Mouse (Mus musculus) macrophage (primary cell): ENCODE data around the gene Csf1. TPM values are rescaled to one million over a fixed set of nuclear protein-coding genes. Genes with fewer than 3 reads are reported as not detected.

ENCODE experiments used
- H3K27ac ChIP-seq: fragments of 350-480 bp; formaldehyde crosslinking; 2 replicates; pipeline ENCODE4 v1.9.0; 2021
- H3K36me3 ChIP-seq: fragments of 350-480 bp; formaldehyde crosslinking; 2 replicates; pipeline ENCODE4 v1.9.0; 2021; ENCODE audit errors: inconsistent target
- H3K4me3 ChIP-seq: fragments of 350-480 bp; formaldehyde crosslinking; 2 replicates; pipeline ENCODE4 v1.9.0; 2021; ENCODE audit errors: inconsistent target
- H3K79me2 ChIP-seq: fragments of 350-480 bp; formaldehyde crosslinking; 2 replicates; pipeline ENCODE4 v1.9.0; 2021; ENCODE audit errors: inconsistent target
- WGBS: methylation state at CpG from one replicate; pipeline ENCODE4 v1.1.7; 2026; ENCODE audit warnings: inconsistent platforms; ENCODE audit not compliant: missing documents; 5-methylcytosine and 5-hydroxymethylcytosine counted together
- polyA plus RNA-seq: library from polyadenylated mRNA; stranded (reverse); fragments of 250-400 nt; gene quantifications from 3 replicates; pipeline ENCODE4 v1.2.4, GENCODE M21; 2018; ENCODE audit warnings: inconsistent platforms

Gene Csf1
- polyA plus RNA-seq, 1 experiment from 2014 or later = 21.9 TPM

- H3K36me3 ChIP-seq = no peaks in the 10 kb centered on the region
- H3K79me2 ChIP-seq = peaks cover 65% of the 10 kb centered on the region
- H3K27ac ChIP-seq = no peak overlapping the region
- 74% methylated on average over 2 of the region's 2 CpGs for WGBS
- H3K4me3 ChIP-seq = no peak overlapping the region; the same call in 1 of the 2 replicates
These were observed 65.9 kb downstream of the Csf1 start for GRCm38 (mm10) chr3:107694256-107694900.

Other genes starting within 250 kb of the Csf1 start
- 0.04 to 0.05 TPM in 2 of 3 replicates, not detected in the other for gene Slc6a17, start 242.5 kb downstream of the Csf1 start, polyA plus RNA-seq
- gene Ubl4b, start 205.4 kb downstream of the Csf1 start, polyA plus RNA-seq = not detected in 3 replicates
- not detected in 3 replicates for gene Alx3, start 165.4 kb downstream of the Csf1 start, polyA plus RNA-seq
- not detected in 3 replicates for gene Gm10961, start 129.1 kb downstream of the Csf1 start, polyA plus RNA-seq
- gene Strip1, start 128.8 kb downstream of the Csf1 start, polyA plus RNA-seq = 17.9 to 32.8 TPM (median 20.6 TPM) in 3 replicates
- 55.7 to 68.7 TPM (median 62.3 TPM) in 3 replicates for gene Ahcyl1, start 63.9 kb downstream of the Csf1 start, polyA plus RNA-seq
- not detected in 3 replicates for gene Eps8l3, start 116.8 kb upstream of the Csf1 start, polyA plus RNA-seq
- gene Gstm5, start 135.4 kb upstream of the Csf1 start, polyA plus RNA-seq = 10.0 to 14.8 TPM (median 14.2 TPM) in 3 replicates
- 0.27 to 0.37 TPM in 2 of 3 replicates, not detected in the other for gene Gstm7, start 171.3 kb upstream of the Csf1 start, polyA plus RNA-seq
- gene Gstm6, start 183.3 kb upstream of the Csf1 start, polyA plus RNA-seq = not detected in 3 replicates
- not detected in 3 replicates for gene Gstm3, start 208.8 kb upstream of the Csf1 start, polyA plus RNA-seq
- gene Gstm2, start 226.0 kb upstream of the Csf1 start, polyA plus RNA-seq = 5.8 to 12.2 TPM (median 10.0 TPM) in 3 replicates